Mouse (Mus musculus): ENCODE measurements around the gene Cblc. TPM values are rescaled to one million over a fixed set of nuclear protein-coding genes. Genes with fewer than 3 reads are reported as not detected.

The Cblc gene
- total RNA-seq (2021), result not detected
- long read RNA-seq, experiment 1, partial matches to known transcripts, result 0 of 2 reads
- long read RNA-seq, experiment 1, other reads (novel, unspliced or antisense), result 2 of 2 reads
- long read RNA-seq, experiment 2, result 0 reads

- intact Hi-C loops (cut with DNase I), result loop anchor here (10.0 kb wide), 1 partner anchor 122 kb away; the partner anchor contains the start of gene Apoc2
- peak; percentile 60 to 70 for DNase-seq
Measured at GRCm38 (mm10) chr7:19796697-19797588, at the start of gene Cblc. Cblc (minus strand) TSS chr7:19796809.

- intact Hi-C loops (cut with DNase I), result loop anchor here (5.0 kb wide), 1 partner anchor 92 kb away; the partner anchor contains the start of gene Nectin2
- no peak for DNase-seq
Measured at GRCm38 (mm10) chr7:19844521-19845171, 48.0 kb upstream of the Cblc start.

GRCm38 (mm10) chr7:19843561-19843960 is 47.0 kb upstream of the Cblc start:
- intact Hi-C loops (cut with DNase I), result loop anchor here (1.0 to 5.0 kb wide), 2 partner anchors 40 to 91 kb away; partner anchors contain the start of gene Nectin2
- DNase-seq, result peak; percentile 62 to 67

GRCm38 (mm10) chr7:19842885-19843504 is 46.4 kb upstream of the Cblc start:
- DNase-seq, result no peak

DNA sequence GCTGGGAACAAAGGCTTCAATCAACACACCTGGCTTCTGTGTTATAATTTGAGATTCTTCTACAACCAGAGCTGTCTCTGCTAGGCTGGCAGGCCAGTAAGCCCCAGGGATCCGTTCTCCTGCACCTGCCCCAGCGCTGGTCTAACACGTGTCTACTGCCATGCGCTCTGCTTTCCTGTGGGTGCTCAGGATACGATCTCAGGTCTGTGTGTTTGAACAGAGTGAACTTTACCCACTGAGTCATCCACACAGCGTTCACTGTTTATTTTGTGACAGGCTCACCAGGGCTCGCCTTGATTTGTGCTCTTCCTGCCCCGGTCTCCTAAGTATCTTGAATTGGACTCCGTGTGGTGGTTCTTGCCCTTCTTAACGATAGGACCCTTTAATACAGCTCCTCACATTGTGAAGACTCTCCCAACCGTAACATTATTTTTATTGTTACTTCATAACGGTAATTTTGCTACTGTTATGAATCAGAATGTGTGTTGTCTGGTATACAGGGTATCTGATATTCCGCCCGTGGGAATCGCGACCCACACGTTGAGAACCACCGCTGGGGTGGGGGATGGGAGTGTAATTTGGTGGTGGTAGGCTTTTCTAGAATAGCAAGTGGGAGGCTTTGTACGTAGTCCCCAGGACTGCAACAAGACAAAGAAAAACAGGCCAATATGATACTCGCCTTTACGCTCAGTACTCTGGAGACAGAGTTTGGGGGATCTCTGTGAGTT is 45.2 kb upstream of the Cblc start:
- intact Hi-C loops (cut with DNase I), result loop anchor here (5.0 kb wide), 1 partner anchor 90 kb away; the partner anchor contains the start of gene Nectin2
- no peak for DNase-seq

More at GRCm38 (mm10) chr7:19842885-19843504, 46.4 kb upstream of the Cblc start:
- intact Hi-C loops (cut with DNase I), result loop anchor here (1.0 to 5.0 kb wide), 2 partner anchors 40 to 91 kb away; partner anchors contain the start of gene Nectin2

DNA sequence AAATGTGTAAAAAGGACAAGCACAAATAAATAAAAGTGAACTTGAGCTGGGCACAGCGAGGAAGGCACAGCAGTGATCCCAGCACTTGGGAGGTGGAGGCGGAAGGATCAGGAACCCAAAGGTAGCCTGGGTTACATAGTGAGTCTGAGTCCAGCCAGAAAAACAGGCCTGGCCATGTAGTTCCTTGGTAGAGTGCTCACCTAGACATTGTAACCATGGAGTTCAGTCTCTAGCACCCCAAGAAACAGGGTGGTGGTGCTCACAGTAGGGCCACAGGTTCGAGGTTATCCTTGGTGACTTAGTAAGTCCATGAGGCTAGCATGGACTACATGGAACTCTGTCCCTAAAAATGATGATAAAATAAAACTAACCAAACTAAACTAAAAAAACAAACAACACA is 44.3 kb upstream of the Cblc start:
- no peak for DNase-seq
- intact Hi-C loops (cut with DNase I), result loop anchor here (5.0 kb wide), 1 partner anchor 89 kb away; the partner anchor contains the start of gene Nectin2

- DNase-seq, result no peak
- intact Hi-C loops (cut with DNase I), result loop anchor here (5.0 kb wide), 1 partner anchor 88 kb away; the partner anchor contains the start of gene Nectin2
Measured at GRCm38 (mm10) chr7:19840371-19840770, 43.8 kb upstream of the Cblc start.

- intact Hi-C loops (cut with DNase I), result no loop called here
- no peak for DNase-seq
Measured at GRCm38 (mm10) chr7:19836843-19837242, 40.2 kb upstream of the Cblc start.

DNA sequence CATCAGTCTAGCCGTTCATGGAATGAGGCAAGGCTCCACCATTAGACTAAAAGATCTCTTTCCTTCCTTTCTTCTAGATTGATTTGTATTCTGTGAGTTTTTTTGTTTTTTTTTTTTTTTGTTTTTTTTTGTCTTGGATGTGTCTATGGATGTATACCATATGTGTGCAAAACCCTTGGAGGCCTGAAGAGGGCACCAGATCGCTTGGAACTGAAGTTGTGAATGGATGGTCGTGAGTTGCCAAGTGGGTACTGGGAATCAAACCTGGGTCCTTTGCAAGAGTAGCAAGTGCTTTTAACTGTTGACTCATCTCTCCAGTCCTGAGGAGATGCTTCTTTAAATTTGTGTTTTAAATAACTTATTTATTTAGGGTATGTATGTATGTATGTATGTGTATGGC is 37.4 kb upstream of the Cblc start:
- no peak for DNase-seq
- intact Hi-C loops (cut with DNase I), result no loop called here

DNA sequence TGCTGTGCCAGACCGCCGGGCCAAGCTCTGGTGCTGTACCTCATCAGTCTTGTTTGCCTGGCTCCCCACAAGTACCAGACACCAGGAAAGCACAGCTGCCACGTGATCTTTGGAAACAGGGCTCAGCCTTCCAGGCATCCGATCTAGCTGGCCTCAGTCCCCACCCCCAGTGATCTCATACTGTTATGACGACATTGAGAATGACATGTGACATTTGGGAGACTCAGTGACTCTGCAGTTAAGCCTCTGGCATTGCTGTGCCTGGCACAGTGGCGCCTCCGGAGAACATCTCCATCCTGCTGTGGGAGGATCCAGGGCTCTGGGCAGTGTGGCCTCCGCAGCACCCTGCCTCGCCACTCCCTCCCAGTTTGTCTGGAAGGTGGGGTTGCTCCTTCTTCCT is 35.2 kb upstream of the Cblc start:
- DNase-seq, result no peak
- intact Hi-C loops (cut with DNase I), result no loop called here

DNA sequence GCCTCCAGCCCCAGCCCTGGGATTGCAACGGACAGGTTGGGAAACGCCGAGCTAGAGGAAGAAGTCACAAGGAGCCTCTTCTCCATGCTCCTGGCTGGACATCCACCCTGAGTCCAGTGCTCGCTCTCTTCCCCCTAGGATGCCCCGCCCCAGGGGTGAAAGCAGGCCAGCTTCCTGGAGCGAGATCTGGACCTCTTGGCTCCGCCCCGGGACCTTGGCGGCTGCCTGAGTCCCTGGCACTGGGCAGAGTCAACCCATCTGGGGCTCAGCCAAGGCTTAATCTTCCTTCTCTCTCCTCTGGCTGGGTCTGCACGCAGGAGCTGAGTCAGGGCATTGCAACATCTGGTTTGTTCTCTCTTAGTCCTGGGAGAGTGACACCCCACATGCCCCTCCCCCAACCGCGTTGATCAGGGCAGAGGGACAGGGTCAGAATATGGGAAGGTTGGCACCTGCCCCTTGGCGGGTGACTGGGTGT is 34.1 kb upstream of the Cblc start:
- intact Hi-C loops (cut with DNase I), result no loop called here
- peak; percentile 90 to 93 for DNase-seq

GRCm38 (mm10) chr7:19829694-19830093 is 33.1 kb upstream of the Cblc start:
- no peak for DNase-seq
- intact Hi-C loops (cut with DNase I), result no loop called here

DNA sequence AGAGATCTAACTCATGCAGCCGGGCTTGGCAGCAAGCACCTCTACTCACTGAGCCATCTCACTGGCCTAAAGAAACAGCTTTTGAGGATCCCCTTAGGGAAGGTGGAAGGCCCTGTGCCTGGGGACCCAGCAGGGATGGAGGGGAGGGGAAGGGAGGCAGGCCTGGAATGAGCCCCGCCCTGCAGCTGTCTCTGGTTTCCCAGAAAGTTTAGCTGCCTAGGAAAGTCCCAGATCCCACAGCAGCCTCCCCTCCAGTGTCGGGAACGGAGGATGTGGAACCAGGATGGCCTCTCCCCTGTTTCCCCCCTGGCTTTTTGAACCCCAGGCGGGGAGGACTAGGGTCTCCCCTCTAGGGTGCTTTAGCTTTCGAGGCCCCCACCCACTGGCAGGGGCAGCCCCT is 30.1 kb upstream of the Cblc start:
- DNase-seq, result peak in 1 of 2 experiments; percentile 28
- intact Hi-C loops (cut with DNase I), result no loop called here

GRCm38 (mm10) chr7:19824182-19824973 is 27.8 kb upstream of the Cblc start:
- DNase-seq, result peak; percentile 81 to 91
- intact Hi-C loops (cut with DNase I), result no loop called here

GRCm38 (mm10) chr7:19823256-19824181 is 26.9 kb upstream of the Cblc start:
- no peak for DNase-seq
- intact Hi-C loops (cut with DNase I), result no loop called here

- peak; percentile 60 to 67 for DNase-seq
- intact Hi-C loops (cut with DNase I), result no loop called here
Measured at GRCm38 (mm10) chr7:19822604-19823058, 26.0 kb upstream of the Cblc start, which contains the start of gene Bcl3. Bcl3 (minus strand) TSS chr7:19822770.

DNA sequence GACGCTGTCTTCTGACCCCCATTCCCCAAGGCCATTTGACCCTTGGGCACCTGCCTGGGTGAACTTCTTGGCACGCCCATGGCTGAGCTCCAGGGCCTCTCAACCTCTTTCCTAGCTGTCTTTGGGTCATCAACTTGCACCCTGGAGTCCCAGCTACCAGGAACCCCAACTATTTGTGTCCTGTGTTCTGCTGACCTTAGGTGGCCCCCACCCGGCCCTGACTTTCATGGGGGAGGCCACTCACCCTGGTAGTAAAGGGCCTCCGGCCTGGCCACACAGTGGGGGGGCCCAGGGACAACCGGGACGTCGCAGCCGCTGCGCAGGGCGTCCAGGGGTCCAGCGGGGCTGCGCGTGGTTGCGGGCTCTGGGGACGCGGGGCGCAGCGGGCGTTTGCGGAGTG is 25.6 kb upstream of the Cblc start:
- DNase-seq, result no peak
- intact Hi-C loops (cut with DNase I), result no loop called here

GRCm38 (mm10) chr7:19821633-19822032 is 25.0 kb upstream of the Cblc start:
- no peak for DNase-seq
- intact Hi-C loops (cut with DNase I), result no loop called here
